Mouse (Mus musculus): ENCODE measurements around the gene Rnaseh2a.

- no peak for TF ChIP-seq POLR2A (IDR thresholded peaks at IDR 0.05; ENCODE audit: control insufficient read depth, extremely low read depth, insufficient read depth, low read length, poor library complexity)
- peak; percentile 73; the same call in 1 of the 2 replicates for TF ChIP-seq CTCF (IDR thresholded peaks at IDR 0.05; ENCODE audit: borderline replicate concordance, control insufficient read depth, extremely low read depth, insufficient read depth, low read length, poor library complexity)
Measured at GRCm38 (mm10) chr8:84928456-84929306, 40.9 kb downstream of the Rnaseh2a start.

All from thymus, adult 2 months (tissue).